Mouse (Mus musculus): ENCODE measurements at regions not wholly inside any gene's neighbourhood (a gene's known extent, or its start where the extent isn't known, plus 50 kb on each side); places are given as distances from the start of the nearest gene placed in this dataset.

DNA sequence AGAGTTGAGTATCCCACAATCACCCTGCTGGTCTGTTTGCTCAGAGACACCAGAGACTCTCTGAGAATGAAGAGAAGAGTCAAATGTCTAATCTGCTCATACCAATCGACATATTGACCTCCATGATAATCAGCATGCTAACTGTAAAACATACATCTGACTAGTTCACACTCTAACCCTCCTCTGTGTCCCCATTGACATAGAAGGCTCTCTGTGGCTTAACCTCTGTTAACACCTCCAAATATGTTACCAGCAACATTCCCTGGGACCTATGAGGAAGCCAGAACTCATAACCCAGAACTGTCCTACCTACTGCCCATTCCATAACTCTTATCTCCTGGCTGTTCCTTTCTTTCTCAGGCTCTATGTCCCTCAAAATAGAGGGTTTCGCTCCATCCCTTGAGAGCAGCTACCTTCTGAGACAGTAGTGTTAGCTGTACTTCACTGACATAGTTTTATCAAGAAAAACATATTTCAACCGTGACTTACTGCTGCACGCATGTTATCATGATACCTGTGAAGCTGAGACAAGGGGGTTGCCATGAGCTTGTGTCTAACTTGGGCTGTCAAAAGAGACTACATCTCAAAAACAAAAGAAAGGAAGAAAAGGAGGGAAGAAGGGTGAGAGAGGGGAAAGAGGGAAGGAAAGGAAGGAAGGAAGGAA is 135.6 kb downstream of the Gsdmc2 start:
- 90% methylated on average over 4 of the region's 4 CpGs for WGBS
- TF ChIP-seq CTCF (IDR thresholded peaks at IDR 0.05; ENCODE audit: low read depth): no peak

DNA sequence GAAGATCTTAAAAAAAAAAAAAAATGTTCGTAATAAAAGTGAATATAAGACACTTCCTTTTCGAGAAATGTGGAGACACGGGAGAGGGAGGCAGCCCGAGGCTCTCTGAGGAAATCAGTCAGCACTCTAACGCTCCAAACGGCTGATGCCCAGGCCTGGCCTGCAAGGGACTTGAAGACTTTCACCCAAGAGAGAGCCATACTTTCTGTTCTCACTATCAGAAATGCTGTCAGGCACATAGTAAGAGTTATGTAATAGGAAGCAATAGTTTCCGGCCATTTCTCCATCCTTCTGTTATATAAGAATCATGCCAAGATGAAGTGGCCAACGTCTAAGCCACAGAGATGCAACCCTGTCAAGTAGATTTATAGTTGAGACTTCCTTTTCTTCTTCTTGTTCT is 140.3 kb downstream of the Gsdmc2 start:
- Histone ChIP-seq H3K4me2 (ENCODE audit: low read length) (no peak overlapping the region), H3K4me3 (replicated peaks; ENCODE audit: low read depth, low read length) (no peak overlapping the region), H3K27ac (no peak overlapping the region), H3K9me3 (replicated peaks; ENCODE audit: low read length) (no peaks in the 10 kb centered on the region), H3K4me1 (replicated peaks; ENCODE audit: insufficient read depth, low read length) (no peaks in the 10 kb centered on the region), H3K9ac (ENCODE audit: low read depth, low read length) (no peak overlapping the region), H3K27me3 (ENCODE audit: insufficient read depth, low read length) (no peaks in the 10 kb centered on the region), H3K36me3 (ENCODE audit: insufficient read depth, low read length) (no peaks in the 10 kb centered on the region)
- ATAC-seq (replicated peaks; ENCODE audit: low FRiP score, low read depth) (no peak), DNase-seq (ENCODE audit: low spot score) (no peak)
- no peak for TF ChIP-seq CTCF (IDR thresholded peaks at IDR 0.05; ENCODE audit: low read depth)
- 82% methylated on average over 8 of the region's 8 CpGs for WGBS

More for the DNA sequence above, 135.6 kb downstream of the Gsdmc2 start:
- Histone ChIP-seq H3K4me3 (replicated peaks; ENCODE audit: low read depth, low read length) (no peak overlapping the region), H3K27ac (no peak overlapping the region), H3K9me3 (replicated peaks; ENCODE audit: low read length) (no peaks in the 10 kb centered on the region), H3K4me2 (ENCODE audit: low read length) (no peak overlapping the region), H3K27me3 (ENCODE audit: insufficient read depth, low read length) (no peaks in the 10 kb centered on the region), H3K36me3 (ENCODE audit: insufficient read depth, low read length) (no peaks in the 10 kb centered on the region), H3K4me1 (replicated peaks; ENCODE audit: insufficient read depth, low read length) (no peaks in the 10 kb centered on the region), H3K9ac (ENCODE audit: low read depth, low read length) (no peak overlapping the region)
- ATAC-seq (replicated peaks; ENCODE audit: low FRiP score, low read depth) (no peak), DNase-seq (ENCODE audit: low spot score) (no peak)

DNA sequence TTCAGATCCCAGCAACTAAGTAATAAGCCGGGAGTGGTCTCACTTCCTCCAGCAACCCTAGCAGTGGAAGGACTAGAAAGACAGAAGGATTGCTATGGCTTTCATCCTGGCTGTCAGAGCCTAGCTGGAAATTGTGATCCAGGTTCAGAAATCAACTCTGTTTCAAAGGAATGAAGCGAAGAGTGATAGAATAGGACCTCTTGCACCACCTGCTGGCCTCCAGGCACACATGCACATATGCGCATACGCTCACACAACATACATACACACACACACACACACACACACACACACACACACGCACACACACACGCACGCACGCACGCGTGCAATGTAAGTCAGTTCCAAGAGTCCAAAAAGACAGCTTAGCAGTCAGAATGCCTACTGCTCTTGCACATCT is 147.1 kb downstream of the Gsdmc2 start:
- H3K4me2 ChIP-seq (ENCODE audit: low read length): no peak overlapping the region
- H3K9me3 ChIP-seq (replicated peaks; ENCODE audit: low read length): no peaks in the 10 kb centered on the region
- H3K27me3 ChIP-seq (ENCODE audit: insufficient read depth, low read length): no peaks in the 10 kb centered on the region
- H3K4me3 ChIP-seq (replicated peaks; ENCODE audit: low read depth, low read length): no peak overlapping the region
- no peak overlapping the region for H3K9ac ChIP-seq (ENCODE audit: low read depth, low read length)
- WGBS: 96% methylated on average over 10 of the region's 10 CpGs
- no peaks in the 10 kb centered on the region for H3K36me3 ChIP-seq (ENCODE audit: insufficient read depth, low read length)
- H3K27ac ChIP-seq: no peak overlapping the region
- no peaks in the 10 kb centered on the region for H3K4me1 ChIP-seq (replicated peaks; ENCODE audit: insufficient read depth, low read length)
- TF ChIP-seq CTCF (IDR thresholded peaks at IDR 0.05; ENCODE audit: low read depth): no peak
- ATAC-seq (replicated peaks; ENCODE audit: low FRiP score, low read depth) (no peak), DNase-seq (ENCODE audit: low spot score) (no peak)

DNA sequence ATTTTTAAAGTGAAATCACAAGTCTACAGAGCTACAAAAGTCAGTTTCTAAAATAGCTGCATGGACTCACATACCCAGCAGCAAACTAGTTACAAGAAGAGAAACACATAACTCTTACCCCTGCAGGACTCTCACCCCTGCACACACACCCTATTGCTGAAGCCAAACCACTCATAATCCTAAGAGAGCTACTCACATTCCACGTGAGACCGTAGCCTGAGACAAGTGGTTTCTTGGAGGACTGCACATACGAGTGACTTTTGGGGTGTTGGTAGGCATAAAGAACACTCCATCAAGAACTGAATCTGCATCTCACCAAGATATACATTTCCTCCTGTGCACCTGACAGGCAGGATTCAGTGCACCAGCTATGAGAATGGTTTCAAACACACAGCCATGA is 150.8 kb downstream of the Gsdmc2 start:
- Histone ChIP-seq H3K4me2 (ENCODE audit: low read length) (no peak overlapping the region), H3K4me3 (replicated peaks; ENCODE audit: low read depth, low read length) (no peak overlapping the region), H3K4me1 (replicated peaks; ENCODE audit: insufficient read depth, low read length) (no peaks in the 10 kb centered on the region), H3K27ac (no peak overlapping the region), H3K9ac (ENCODE audit: low read depth, low read length) (no peak overlapping the region), H3K9me3 (replicated peaks; ENCODE audit: low read length) (no peaks in the 10 kb centered on the region), H3K36me3 (ENCODE audit: insufficient read depth, low read length) (no peaks in the 10 kb centered on the region), H3K27me3 (ENCODE audit: insufficient read depth, low read length) (no peaks in the 10 kb centered on the region)
- no peak for TF ChIP-seq CTCF (IDR thresholded peaks at IDR 0.05; ENCODE audit: low read depth)
- DNase-seq (ENCODE audit: low spot score) (no peak), ATAC-seq (replicated peaks; ENCODE audit: low FRiP score, low read depth) (no peak)
- WGBS: 79% methylated on average over 3 of the region's 3 CpGs

DNA sequence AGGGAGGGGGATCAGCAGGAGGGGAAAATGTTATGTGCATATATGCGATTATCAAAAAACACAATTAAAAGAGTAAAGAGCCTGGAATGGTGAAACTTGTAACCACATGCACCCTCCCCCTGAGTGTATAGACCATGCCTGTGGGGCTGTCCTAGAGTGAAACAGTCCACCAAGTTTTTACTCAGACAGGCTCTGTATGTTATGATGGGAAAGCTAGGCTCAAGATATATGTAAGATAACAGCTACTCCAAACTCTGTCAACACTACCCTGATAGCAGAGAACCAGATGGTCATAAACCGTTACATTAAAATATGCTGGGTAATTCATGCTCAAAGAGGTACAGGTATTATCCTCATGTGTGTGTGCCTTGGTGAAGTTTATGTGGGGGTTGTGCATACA is 151.4 kb downstream of the Gsdmc2 start:
- ATAC-seq (replicated peaks; ENCODE audit: low FRiP score, low read depth) (no peak), DNase-seq (ENCODE audit: low spot score) (no peak)
- TF ChIP-seq CTCF (IDR thresholded peaks at IDR 0.05; ENCODE audit: low read depth): no peak
- H3K27me3 ChIP-seq (ENCODE audit: insufficient read depth, low read length): no peaks in the 10 kb centered on the region
- 84% methylated on average over 2 of the region's 2 CpGs for WGBS
- no peak overlapping the region for H3K4me2 ChIP-seq (ENCODE audit: low read length)
- H3K9me3 ChIP-seq (replicated peaks; ENCODE audit: low read length): no peaks in the 10 kb centered on the region
- H3K36me3 ChIP-seq (ENCODE audit: insufficient read depth, low read length): no peaks in the 10 kb centered on the region
- H3K9ac ChIP-seq (ENCODE audit: low read depth, low read length): no peak overlapping the region
- no peaks in the 10 kb centered on the region for H3K4me1 ChIP-seq (replicated peaks; ENCODE audit: insufficient read depth, low read length)
- no peak overlapping the region for H3K4me3 ChIP-seq (replicated peaks; ENCODE audit: low read depth, low read length)
- H3K27ac ChIP-seq: no peak overlapping the region

DNA sequence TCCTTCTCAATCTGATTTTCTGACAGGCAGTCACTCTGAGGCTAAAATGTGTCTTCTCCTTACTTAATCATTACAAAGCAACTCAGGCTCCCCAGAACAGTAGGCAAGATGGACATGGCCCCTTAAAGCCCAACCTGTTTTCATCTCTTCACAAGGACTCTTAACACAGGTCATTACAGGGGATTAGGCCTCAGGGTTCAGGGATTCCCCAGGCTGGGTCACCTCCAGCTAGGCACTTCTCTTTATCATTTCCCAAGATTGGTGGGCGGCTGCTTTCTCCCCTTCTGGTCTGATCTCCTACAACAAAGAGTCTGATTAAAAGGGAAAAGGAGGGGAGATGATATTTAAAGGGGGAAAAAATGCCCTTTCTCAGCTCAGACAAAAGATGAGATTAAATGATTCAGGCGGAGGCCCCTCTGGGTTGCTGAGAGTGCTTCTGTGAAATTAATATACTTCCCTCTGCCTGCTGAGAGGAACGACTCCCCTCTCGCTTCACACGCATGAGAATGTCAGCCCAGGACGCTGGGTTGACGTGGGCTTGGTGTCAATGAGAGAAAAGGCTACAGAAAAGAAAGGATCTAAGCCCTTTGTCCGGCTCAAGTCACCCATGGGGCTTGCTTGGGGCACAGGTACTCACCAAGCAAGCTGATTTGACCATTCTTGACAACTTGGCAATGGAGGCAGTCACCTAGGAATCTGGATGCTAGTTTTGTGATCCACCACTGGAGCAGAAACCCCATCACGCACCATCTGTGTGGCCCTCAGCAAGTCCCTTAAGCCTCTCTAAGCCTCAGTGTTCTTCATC is 152.3 kb downstream of the Gsdmc2 start:
- Histone ChIP-seq H3K36me3 (ENCODE audit: insufficient read depth, low read length) (no peaks in the 10 kb centered on the region), H3K4me2 (ENCODE audit: low read length) (no peak overlapping the region), H3K9me3 (replicated peaks; ENCODE audit: low read length) (no peaks in the 10 kb centered on the region), H3K9ac (ENCODE audit: low read depth, low read length) (no peak overlapping the region), H3K27ac (no peak overlapping the region), H3K4me3 (replicated peaks; ENCODE audit: low read depth, low read length) (no peak overlapping the region), H3K4me1 (replicated peaks; ENCODE audit: insufficient read depth, low read length) (no peaks in the 10 kb centered on the region), H3K27me3 (ENCODE audit: insufficient read depth, low read length) (no peaks in the 10 kb centered on the region)
- 54% methylated on average over 9 of the region's 9 CpGs for WGBS
- ATAC-seq (replicated peaks; ENCODE audit: low FRiP score, low read depth): no peak
- no peak for DNase-seq (ENCODE audit: low spot score)
- no peak for TF ChIP-seq CTCF (IDR thresholded peaks at IDR 0.05; ENCODE audit: low read depth)
